Mouse (Mus musculus): Measurements from ENCODE around the gene Fam107a. TPM values are rescaled to one million over a fixed set of nuclear protein-coding genes. Genes with fewer than 3 reads are reported as not detected.
A peak's percentile ranks its signal among the peaks of the same experiment; 100 is the strongest.

Fam107a gene
- 0.08 TPM in 2 replicates for polyA plus RNA-seq (2015; fragmentation: Nextera tagmentation; extraction: Ambion mirVana)

- Histone ChIP-seq H3K4me3 (replicated peaks) (no peak within 1 kb of the TSS), H3K36me3 (no peaks in the 10 kb centered on the region)
- 8% methylated on average over 41 of the region's 41 CpGs for WGBS (ENCODE audit: insufficient replicate concordance)
Observed at GRCm38 (mm10) chr14:8317194-8318097, at the start of gene Fam107a. Gene Fam107a, minus strand, starts transcription at chr14:8318023.

GRCm38 (mm10) chr14:8367121-8367520 lies 49.3 kb upstream of the Fam107a start:
- ATAC-seq (ENCODE audit: low read depth) (no peak), DNase-seq (no peak)
- H3K9me3 ChIP-seq (replicated peaks) = no peaks in the 10 kb centered on the region
- H3K4me3 ChIP-seq (replicated peaks) = no peak overlapping the region
- no peaks in the 10 kb centered on the region for H3K36me3 ChIP-seq
- no peaks in the 10 kb centered on the region for H3K4me1 ChIP-seq (replicated peaks)
- H3K9ac ChIP-seq = no peak overlapping the region
- H3K4me2 ChIP-seq = no peak overlapping the region
- H3K27ac ChIP-seq = no peak overlapping the region
- WGBS (ENCODE audit: insufficient replicate concordance) = 5% methylated on average over 1 of the region's 1 CpGs
- H3K27me3 ChIP-seq = no peaks in the 10 kb centered on the region

More at GRCm38 (mm10) chr14:8317194-8318097, at the start of gene Fam107a:
- ATAC-seq (ENCODE audit: low read depth) = no peak
- no peak within 1 kb of the TSS for H3K27ac ChIP-seq
- H3K4me2 ChIP-seq = peak within 1 kb of the TSS; percentile 30
- H3K9me3 ChIP-seq (replicated peaks) = no peaks in the 10 kb centered on the region
- peaks cover 42% of the 10 kb centered on the region for H3K27me3 ChIP-seq
- H3K9ac ChIP-seq = no peak within 1 kb of the TSS
- H3K4me1 ChIP-seq (replicated peaks) = no peaks in the 10 kb centered on the region
- DNase-seq = no peak

GRCm38 (mm10) chr14:8365833-8366232 lies 48.0 kb upstream of the Fam107a start:
- Histone ChIP-seq H3K4me3 (replicated peaks) (no peak overlapping the region), H3K9me3 (replicated peaks) (no peaks in the 10 kb centered on the region), H3K27ac (no peak overlapping the region), H3K27me3 (no peaks in the 10 kb centered on the region), H3K4me1 (replicated peaks) (no peaks in the 10 kb centered on the region), H3K36me3 (no peaks in the 10 kb centered on the region), H3K9ac (no peak overlapping the region), H3K4me2 (no peak overlapping the region)
- ATAC-seq (ENCODE audit: low read depth) (no peak), DNase-seq (no peak)
- 51% methylated on average over 6 of the region's 6 CpGs for WGBS (ENCODE audit: insufficient replicate concordance)

- Histone ChIP-seq H3K36me3 (no peaks in the 10 kb centered on the region), H3K27me3 (no peaks in the 10 kb centered on the region), H3K4me2 (no peak overlapping the region), H3K27ac (no peak overlapping the region), H3K4me3 (replicated peaks) (no peak overlapping the region), H3K9ac (no peak overlapping the region), H3K4me1 (replicated peaks) (peaks cover 5% of the 10 kb centered on the region; the same call in 1 of the 2 replicates), H3K9me3 (replicated peaks) (no peaks in the 10 kb centered on the region)
- DNase-seq (peak; percentile 2), ATAC-seq (ENCODE audit: low read depth) (no peak)
- WGBS (ENCODE audit: insufficient replicate concordance) = 25% methylated on average over 9 of the region's 9 CpGs
Observed at GRCm38 (mm10) chr14:8356836-8357235, 39.0 kb upstream of the Fam107a start.

DNA sequence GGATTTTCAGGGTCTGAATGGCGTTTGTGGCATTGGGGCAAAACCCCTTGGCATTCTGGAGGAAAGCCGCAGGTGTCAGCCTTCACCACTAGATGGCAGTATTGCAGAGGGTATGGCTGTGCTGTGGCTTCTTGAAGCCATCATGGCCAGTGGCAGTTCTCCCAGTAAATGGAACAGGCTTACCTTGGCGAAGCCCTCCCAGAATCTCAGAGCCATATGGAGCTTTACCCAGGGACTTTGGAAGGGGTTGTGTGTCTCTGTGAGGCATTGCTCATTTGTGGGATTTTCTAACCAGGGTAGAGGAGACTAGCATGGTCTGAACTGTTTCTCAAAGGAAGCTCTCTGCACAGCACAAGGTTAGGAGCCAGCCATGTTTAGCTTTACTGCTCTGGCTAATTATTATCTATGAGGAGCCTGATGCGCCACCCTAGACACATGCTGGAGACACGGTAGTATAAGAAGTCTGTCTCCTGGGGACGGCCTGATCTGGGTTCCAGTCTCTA lies 38.2 kb upstream of the Fam107a start:
- Histone ChIP-seq H3K4me3 (replicated peaks) (no peak overlapping the region), H3K27ac (no peak overlapping the region), H3K4me1 (replicated peaks) (peaks cover 5% of the 10 kb centered on the region; the same call in 1 of the 2 replicates), H3K27me3 (no peaks in the 10 kb centered on the region), H3K4me2 (no peak overlapping the region), H3K9ac (no peak overlapping the region), H3K36me3 (no peaks in the 10 kb centered on the region), H3K9me3 (replicated peaks) (no peaks in the 10 kb centered on the region)
- WGBS (ENCODE audit: insufficient replicate concordance) = 33% methylated on average over 6 of the region's 6 CpGs
- peak; percentile 43 for ATAC-seq (ENCODE audit: low read depth)
- peak; percentile 17 for DNase-seq

GRCm38 (mm10) chr14:8348927-8349326 lies 31.1 kb upstream of the Fam107a start:
- Histone ChIP-seq H3K27me3 (no peaks in the 10 kb centered on the region), H3K36me3 (no peaks in the 10 kb centered on the region), H3K9me3 (replicated peaks) (no peaks in the 10 kb centered on the region), H3K4me1 (replicated peaks) (no peaks in the 10 kb centered on the region), H3K4me2 (no peak overlapping the region), H3K9ac (no peak overlapping the region), H3K4me3 (replicated peaks) (no peak overlapping the region), H3K27ac (no peak overlapping the region)
- ATAC-seq (ENCODE audit: low read depth) (no peak), DNase-seq (no peak)
- 48% methylated on average over 9 of the region's 9 CpGs for WGBS (ENCODE audit: insufficient replicate concordance)

- Histone ChIP-seq H3K36me3 (no peaks in the 10 kb centered on the region), H3K27ac (no peak overlapping the region), H3K27me3 (no peaks in the 10 kb centered on the region), H3K9me3 (replicated peaks) (no peaks in the 10 kb centered on the region), H3K9ac (no peak overlapping the region), H3K4me2 (no peak overlapping the region), H3K4me1 (replicated peaks) (peaks cover 7% of the 10 kb centered on the region), H3K4me3 (replicated peaks) (no peak overlapping the region)
- peak; percentile 36 for DNase-seq
- ATAC-seq (ENCODE audit: low read depth) = peak; percentile 38; the same call in 1 of the 2 replicates
- 20% methylated on average over 7 of the region's 7 CpGs for WGBS (ENCODE audit: insufficient replicate concordance)
Observed at GRCm38 (mm10) chr14:8346255-8346997, 28.6 kb upstream of the Fam107a start.

- Histone ChIP-seq H3K27me3 (no peaks in the 10 kb centered on the region), H3K9ac (no peak overlapping the region), H3K36me3 (no peaks in the 10 kb centered on the region), H3K4me3 (replicated peaks) (no peak overlapping the region), H3K4me1 (replicated peaks) (peaks cover 7% of the 10 kb centered on the region), H3K9me3 (replicated peaks) (no peaks in the 10 kb centered on the region), H3K4me2 (no peak overlapping the region), H3K27ac (no peak overlapping the region)
- WGBS (ENCODE audit: insufficient replicate concordance) = 57% methylated on average over 4 of the region's 4 CpGs
- DNase-seq = no peak
- no peak for ATAC-seq (ENCODE audit: low read depth)
Observed at GRCm38 (mm10) chr14:8345566-8345965, 27.7 kb upstream of the Fam107a start.

DNA sequence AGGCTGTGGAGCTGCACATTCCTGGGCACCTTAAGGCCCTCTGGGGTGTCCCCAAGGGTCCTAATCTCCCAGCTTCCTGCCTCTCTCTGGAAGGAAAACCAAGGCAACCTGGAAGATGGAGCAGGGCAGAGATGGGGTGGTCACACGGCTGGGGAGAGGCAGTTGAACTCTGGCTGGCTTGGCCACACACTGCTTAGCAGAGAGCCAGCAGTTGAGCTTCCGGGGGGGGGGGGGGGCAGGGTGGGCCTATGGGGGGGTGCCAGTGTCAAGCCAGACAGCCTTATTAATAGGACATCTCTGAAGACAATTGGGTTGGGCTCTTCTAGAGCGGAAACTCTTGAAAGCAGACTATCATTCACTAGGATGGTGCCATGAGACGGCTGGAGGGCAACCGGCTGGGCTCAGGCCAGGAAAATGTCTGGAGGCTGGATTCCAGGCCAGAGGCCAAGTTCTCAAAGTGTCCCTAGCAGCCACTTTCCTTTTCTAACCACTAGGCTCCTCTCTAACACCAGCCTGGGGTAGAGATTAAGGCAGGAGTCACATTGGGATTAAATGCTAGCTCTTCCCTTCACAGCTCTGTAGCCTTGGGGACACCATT lies 24.8 kb upstream of the Fam107a start:
- Histone ChIP-seq H3K9ac (no peak overlapping the region), H3K36me3 (no peaks in the 10 kb centered on the region), H3K27me3 (no peaks in the 10 kb centered on the region), H3K4me3 (replicated peaks) (no peak overlapping the region), H3K27ac (no peak overlapping the region), H3K9me3 (replicated peaks) (no peaks in the 10 kb centered on the region), H3K4me2 (no peak overlapping the region), H3K4me1 (replicated peaks) (peaks cover 7% of the 10 kb centered on the region)
- DNase-seq (no peak), ATAC-seq (ENCODE audit: low read depth) (no peak)
- WGBS (ENCODE audit: insufficient replicate concordance) = 67% methylated on average over 4 of the region's 5 CpGs

- Histone ChIP-seq H3K27ac (no peak overlapping the region), H3K9ac (no peak overlapping the region), H3K27me3 (no peaks in the 10 kb centered on the region), H3K9me3 (replicated peaks) (no peaks in the 10 kb centered on the region), H3K36me3 (no peaks in the 10 kb centered on the region), H3K4me3 (replicated peaks) (no peak overlapping the region), H3K4me1 (replicated peaks) (peaks cover 7% of the 10 kb centered on the region), H3K4me2 (no peak overlapping the region)
- ATAC-seq (ENCODE audit: low read depth) (no peak), DNase-seq (no peak)
- WGBS (ENCODE audit: insufficient replicate concordance) = 68% methylated on average over 4 of the region's 4 CpGs
Observed at GRCm38 (mm10) chr14:8340226-8340625, 22.4 kb upstream of the Fam107a start.

DNA sequence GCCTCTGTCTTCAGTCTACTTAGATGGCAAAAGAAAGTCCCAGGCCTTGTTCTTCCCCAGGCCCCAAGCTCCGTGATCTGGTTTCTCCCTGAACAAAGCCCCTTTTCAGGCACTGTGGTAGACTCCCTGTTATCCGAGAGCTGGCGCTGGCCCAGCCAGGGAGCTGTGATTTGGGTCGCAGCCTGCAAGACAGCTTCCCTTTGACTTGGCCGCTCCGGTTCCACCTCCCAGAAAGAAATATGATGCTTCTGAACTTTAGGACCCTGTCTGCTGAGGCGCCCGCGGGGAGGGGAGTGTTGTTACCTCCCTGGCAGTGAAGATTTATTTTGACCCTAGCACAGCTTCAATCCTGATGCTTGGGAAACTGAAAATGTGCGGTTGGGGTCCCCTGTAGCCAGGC lies 18.1 kb upstream of the Fam107a start:
- Histone ChIP-seq H3K9me3 (replicated peaks) (no peaks in the 10 kb centered on the region), H3K27ac (no peak overlapping the region), H3K4me1 (replicated peaks) (no peaks in the 10 kb centered on the region), H3K9ac (no peak overlapping the region), H3K4me2 (no peak overlapping the region), H3K36me3 (no peaks in the 10 kb centered on the region), H3K27me3 (no peaks in the 10 kb centered on the region), H3K4me3 (replicated peaks) (no peak overlapping the region)
- WGBS (ENCODE audit: insufficient replicate concordance) = 65% methylated on average over 10 of the region's 10 CpGs
- DNase-seq (no peak), ATAC-seq (ENCODE audit: low read depth) (no peak)

All from liver, embryonic 13.5 days (tissue).